Mouse (Mus musculus): ENCODE measurements around the gene Fmnl1.
A peak's percentile ranks its signal among the peaks of the same experiment; 100 is the strongest.

GRCm38 (mm10) chr11:103144309-103145285, 26.3 kb upstream of the Fmnl1 start:
- TF ChIP-seq TCF12 (IDR thresholded peaks at IDR 0.05; ENCODE audit: insufficient read depth, poor library complexity, severe bottlenecking) (peak; percentile 92), POLR2A (IDR thresholded peaks at IDR 0.05; ENCODE audit: insufficient read length, low read depth) (no peak), POLR2AphosphoS2 (IDR thresholded peaks at IDR 0.05; ENCODE audit: insufficient read length, low read depth) (no peak), MYOD1 (IDR thresholded peaks at IDR 0.05; ENCODE audit: control insufficient read depth in 1 of 3, insufficient read length in 2 of 3, low read depth in 2 of 3) (peak; percentile 14 to 97 (median 97)), MYOG (IDR thresholded peaks at IDR 0.05; ENCODE audit: control insufficient read depth in 1 of 3, insufficient read depth in 1 of 3, insufficient read length in 2 of 3, low read depth in 2 of 3) (peak; percentile 74 to 99 (median 98)), REST (IDR thresholded peaks at IDR 0.05; ENCODE audit: insufficient read depth, insufficient read length) (no peak), USF1 (IDR thresholded peaks at IDR 0.05; ENCODE audit: low read depth) (no peak), MAX (IDR thresholded peaks at IDR 0.05; ENCODE audit: low read depth) (no peak)

All from myocyte (in vitro differentiated cells).